Mouse (Mus musculus) myocyte (in vitro differentiated cells): ENCODE measurements around the gene Smc6. TPM values are rescaled to one million over a fixed set of nuclear protein-coding genes. Genes with fewer than 3 reads are reported as not detected.

Source experiments
- H3K27me3 ChIP-seq: one replicate; pipeline ENCODE4 v1.6.1; 2011; ENCODE audit not compliant: control insufficient read depth, insufficient read depth, insufficient read length
- H3K36me3 ChIP-seq: one replicate; pipeline ENCODE4 v1.6.1; 2011; ENCODE audit not compliant: control insufficient read depth, insufficient read depth
- H3K4me2 ChIP-seq: one replicate; pipeline ENCODE4 v1.6.1; 2011; ENCODE audit warnings: low read depth, control low read depth
- H3K4me3 ChIP-seq: one replicate; pipeline ENCODE4 v1.5.1; 2011; ENCODE audit warnings: mild to moderate bottlenecking, control low read depth, moderate library complexity
- H3K79me2 ChIP-seq: one replicate; pipeline ENCODE4 v1.6.1; 2011; ENCODE audit not compliant: control insufficient read depth, insufficient read depth
- H3ac ChIP-seq: one replicate; pipeline ENCODE4 v1.6.1; 2011; ENCODE audit not compliant: control insufficient read depth, insufficient read length
- CEBPB ChIP-seq: IDR thresholded peaks from 2 replicates; pipeline ENCODE4 v1.6.1; 2011; ENCODE audit warnings: mild to moderate bottlenecking, moderate library complexity; ENCODE audit not compliant: poor library complexity, insufficient read depth, severe bottlenecking
- E2F4 ChIP-seq: IDR thresholded peaks from one replicate; pipeline ENCODE4 v1.6.1; 2011; ENCODE audit warnings: mild to moderate bottlenecking, control low read depth, moderate library complexity; ENCODE audit not compliant: insufficient read depth
- MAX ChIP-seq: IDR thresholded peaks from one replicate; pipeline ENCODE4 v1.6.1; 2011; ENCODE audit warnings: low read depth, mild to moderate bottlenecking, control low read depth
- MYOD1 ChIP-seq, 3 experiments: IDR thresholded peaks; one replicate each; pipeline ENCODE4 v1.6.1; 2011; ENCODE audit warnings: control low read depth in 2 of 3, low read depth in 2 of 3, mild to moderate bottlenecking in 2 of 3, moderate library complexity in 1 of 3; ENCODE audit not compliant: insufficient read length in 2 of 3, control insufficient read depth in 1 of 3
- MYOG ChIP-seq, 3 experiments: IDR thresholded peaks; one replicate each; pipeline ENCODE4 v1.6.1; 2011; ENCODE audit warnings: control low read depth in 2 of 3, low read depth in 2 of 3, mild to moderate bottlenecking in 2 of 3; ENCODE audit not compliant: insufficient read length in 2 of 3, control insufficient read depth in 1 of 3, insufficient read depth in 1 of 3
- POLR2A ChIP-seq: IDR thresholded peaks from one replicate; pipeline ENCODE4 v1.6.1; 2011; ENCODE audit warnings: low read depth, mild to moderate bottlenecking, control low read depth, moderate library complexity; ENCODE audit not compliant: insufficient read length
- POLR2AphosphoS2 ChIP-seq: IDR thresholded peaks from one replicate; pipeline ENCODE4 v1.6.1; 2011; ENCODE audit warnings: low read depth, control low read depth; ENCODE audit not compliant: insufficient read length
- REST ChIP-seq: IDR thresholded peaks from one replicate; pipeline ENCODE4 v1.6.1; 2011; ENCODE audit warnings: mild to moderate bottlenecking, control low read depth, moderate library complexity; ENCODE audit not compliant: insufficient read depth, insufficient read length
- SRF ChIP-seq: IDR thresholded peaks from one replicate; pipeline ENCODE4 v1.6.1; 2011; ENCODE audit warnings: low read depth; ENCODE audit not compliant: control insufficient read depth, insufficient read length
- TCF12 ChIP-seq: IDR thresholded peaks from one replicate; pipeline ENCODE4 v1.6.1; 2011; ENCODE audit warnings: mild to moderate bottlenecking, control low read depth; ENCODE audit not compliant: poor library complexity, insufficient read depth, severe bottlenecking
- TCF3 ChIP-seq: IDR thresholded peaks from one replicate; pipeline ENCODE4 v1.6.1; 2011; ENCODE audit warnings: low read depth, control low read depth; ENCODE audit not compliant: insufficient read length
- USF1 ChIP-seq: IDR thresholded peaks from one replicate; pipeline ENCODE4 v1.6.1; 2011; ENCODE audit warnings: low read depth, mild to moderate bottlenecking, control low read depth, moderate library complexity
- polyA plus RNA-seq: library from polyadenylated mRNA; unstranded; fragments of >200 nt; fragmentation: generic; extraction: Trizol; gene quantifications from one replicate; pipeline ENCODE4 v1.2.1, GENCODE M21; 2012; ENCODE audit warnings: missing spikeins

Smc6 gene
- polyA plus RNA-seq, 1 experiment: 11.2 TPM

DNA sequence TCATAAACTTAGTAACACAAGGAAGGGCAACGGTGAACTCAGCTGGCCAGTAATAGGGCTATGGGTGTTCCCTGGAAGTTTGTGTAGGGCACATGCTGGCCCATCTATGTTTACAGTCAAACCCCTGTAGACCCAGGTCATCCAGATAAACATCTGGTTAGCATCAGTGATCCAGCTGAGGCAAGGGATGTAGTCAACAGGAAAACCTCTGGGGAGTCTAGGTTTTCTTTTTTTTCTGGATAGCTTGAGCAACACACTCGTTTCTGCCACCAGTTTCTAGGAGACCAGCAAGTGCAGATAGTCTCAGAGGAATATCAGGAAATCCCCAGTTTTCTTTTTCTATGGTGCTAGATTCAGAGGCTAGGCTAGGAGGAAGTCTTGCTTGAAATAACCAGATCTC is 80.3 kb downstream of the Smc6 start:
- H3K36me3 ChIP-seq: no peaks in the 10 kb centered on the region
- H3K4me2 ChIP-seq: no peak overlapping the region
- H3K27me3 ChIP-seq: no peaks in the 10 kb centered on the region
- TF ChIP-seq REST (no peak), E2F4 (no peak), MYOG (IDR thresholded peaks at IDR 0.05; ENCODE audit: control insufficient read depth in 1 of 3, insufficient read depth in 1 of 3, insufficient read length in 2 of 3, low read depth in 2 of 3) (no peak), TCF12 (no peak), SRF (no peak), USF1 (no peak), MYOD1 (IDR thresholded peaks at IDR 0.05; ENCODE audit: control insufficient read depth in 1 of 3, insufficient read length in 2 of 3, low read depth in 2 of 3) (no peak), CEBPB (no peak), TCF3 (no peak)
- no peaks in the 10 kb centered on the region for H3K79me2 ChIP-seq
- H3ac ChIP-seq: no peak overlapping the region
- no peak overlapping the region for H3K4me3 ChIP-seq

DNA sequence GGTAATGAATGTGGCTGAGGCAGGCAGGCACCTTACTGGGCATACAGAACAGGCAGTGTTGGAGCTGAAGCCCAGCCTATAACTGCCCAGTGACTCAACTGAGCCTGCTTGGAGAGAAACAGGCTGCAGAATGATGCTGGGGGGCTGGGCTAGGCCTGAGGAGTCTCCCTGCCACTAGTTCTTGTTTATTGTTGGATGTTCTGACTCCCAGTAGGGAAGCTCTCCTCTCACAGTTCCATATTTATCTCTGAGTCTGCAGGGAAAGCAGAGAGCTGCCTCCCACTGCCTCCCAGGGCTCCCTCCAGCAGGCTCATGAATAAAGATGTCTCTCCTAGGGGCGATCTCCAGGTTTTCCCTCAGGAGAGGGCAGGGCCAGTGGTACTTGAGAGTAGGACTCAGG is 82.7 kb downstream of the Smc6 start:
- TF ChIP-seq E2F4 (no peak), MYOD1 (IDR thresholded peaks at IDR 0.05; ENCODE audit: control insufficient read depth in 1 of 3, insufficient read length in 2 of 3, low read depth in 2 of 3) (no peak), POLR2A (no peak), CEBPB (no peak), TCF3 (no peak), SRF (no peak), POLR2AphosphoS2 (no peak), MYOG (IDR thresholded peaks at IDR 0.05; ENCODE audit: control insufficient read depth in 1 of 3, insufficient read depth in 1 of 3, insufficient read length in 2 of 3, low read depth in 2 of 3) (no peak), USF1 (no peak), REST (no peak), TCF12 (no peak), MAX (no peak)
- no peak overlapping the region for H3K4me3 ChIP-seq
- no peaks in the 10 kb centered on the region for H3K27me3 ChIP-seq
- no peaks in the 10 kb centered on the region for H3K36me3 ChIP-seq
- no peak overlapping the region for H3K4me2 ChIP-seq
- H3K79me2 ChIP-seq: no peaks in the 10 kb centered on the region
- H3ac ChIP-seq: no peak overlapping the region

DNA sequence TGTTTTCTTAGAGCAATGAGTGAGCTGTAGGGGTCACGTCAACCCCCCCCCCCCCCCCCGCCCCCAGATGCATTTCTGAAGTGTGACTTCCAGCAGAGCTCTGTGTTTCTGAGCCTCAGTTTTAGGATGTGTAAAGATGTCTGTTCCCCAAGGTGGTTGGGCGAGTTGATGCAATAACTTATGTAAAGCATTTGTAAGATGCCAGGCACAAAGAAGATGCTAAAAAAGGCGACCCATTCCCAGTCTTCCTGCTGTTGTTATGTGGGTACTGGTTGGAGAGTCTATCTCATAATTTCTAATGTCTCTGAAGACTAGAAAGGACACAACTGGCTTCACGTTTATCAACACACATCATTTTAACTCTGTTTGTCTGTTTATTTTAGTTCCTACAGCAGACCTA is 84.2 kb downstream of the Smc6 start:
- TF ChIP-seq MYOD1 (IDR thresholded peaks at IDR 0.05; ENCODE audit: control insufficient read depth in 1 of 3, insufficient read length in 2 of 3, low read depth in 2 of 3): no peak
- TF ChIP-seq MAX: no peak
- TF ChIP-seq USF1: no peak
- TF ChIP-seq POLR2A: no peak
- TF ChIP-seq TCF3: no peak
- TF ChIP-seq E2F4: no peak
- TF ChIP-seq MYOG (IDR thresholded peaks at IDR 0.05; ENCODE audit: control insufficient read depth in 1 of 3, insufficient read depth in 1 of 3, insufficient read length in 2 of 3, low read depth in 2 of 3): no peak
- no peak for TF ChIP-seq REST
- no peak for TF ChIP-seq SRF
- no peak for TF ChIP-seq CEBPB
- TF ChIP-seq POLR2AphosphoS2: no peak
- TF ChIP-seq TCF12: no peak
- Histone ChIP-seq H3K4me2 (no peak overlapping the region), H3K4me3 (no peak overlapping the region), H3K36me3 (no peaks in the 10 kb centered on the region), H3K27me3 (no peaks in the 10 kb centered on the region), H3ac (no peak overlapping the region), H3K79me2 (no peaks in the 10 kb centered on the region)

DNA sequence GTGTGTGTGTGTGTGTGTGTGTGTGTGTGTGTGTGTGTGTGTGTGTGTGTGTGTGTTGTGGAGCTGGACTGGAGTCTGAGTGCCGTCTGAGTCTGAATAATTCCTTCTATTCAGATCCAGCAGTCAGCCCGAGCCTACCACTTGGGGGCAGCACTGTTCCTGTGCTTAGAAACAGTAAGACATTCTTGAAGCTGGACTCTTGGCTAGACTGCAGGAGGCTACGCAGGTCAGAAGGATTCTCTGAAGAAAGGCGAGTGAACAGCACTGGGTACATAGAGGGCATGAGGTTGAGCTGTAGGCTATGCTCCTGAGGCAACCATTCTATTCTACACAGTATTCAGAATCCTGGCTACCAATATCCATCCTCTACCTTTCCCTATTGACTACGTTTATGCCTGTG is 85.2 kb downstream of the Smc6 start:
- Histone ChIP-seq H3K79me2 (no peaks in the 10 kb centered on the region), H3K27me3 (no peaks in the 10 kb centered on the region), H3K4me2 (no peak overlapping the region), H3K4me3 (no peak overlapping the region), H3ac (no peak overlapping the region), H3K36me3 (no peaks in the 10 kb centered on the region)
- TF ChIP-seq TCF3: no peak
- no peak for TF ChIP-seq MYOG (IDR thresholded peaks at IDR 0.05; ENCODE audit: control insufficient read depth in 1 of 3, insufficient read depth in 1 of 3, insufficient read length in 2 of 3, low read depth in 2 of 3)
- TF ChIP-seq SRF: no peak
- TF ChIP-seq CEBPB: no peak
- no peak for TF ChIP-seq POLR2AphosphoS2
- TF ChIP-seq USF1: no peak
- TF ChIP-seq REST: no peak
- TF ChIP-seq TCF12: no peak
- TF ChIP-seq MYOD1 (IDR thresholded peaks at IDR 0.05; ENCODE audit: control insufficient read depth in 1 of 3, insufficient read length in 2 of 3, low read depth in 2 of 3): no peak
- TF ChIP-seq MAX: no peak
- TF ChIP-seq POLR2A: no peak
- TF ChIP-seq E2F4: no peak

DNA sequence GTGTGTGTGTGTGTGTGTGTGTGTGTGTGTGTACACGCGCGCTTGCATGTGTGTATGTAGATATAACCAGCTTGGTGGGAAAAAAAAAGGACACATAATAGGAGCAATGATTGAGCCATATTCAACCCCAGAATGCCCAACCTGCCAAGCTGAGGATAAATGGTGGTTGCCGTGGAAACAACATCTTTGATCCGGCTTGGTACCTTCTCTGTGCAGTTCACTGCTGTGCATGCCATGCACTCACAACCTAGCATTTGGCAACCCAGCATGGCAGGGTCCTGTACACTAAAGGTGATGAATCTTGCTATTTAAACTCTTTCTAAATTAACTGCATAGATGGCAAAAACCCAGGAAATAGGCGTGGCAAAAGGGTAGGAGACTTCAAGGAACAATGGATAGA is 96.7 kb downstream of the Smc6 start:
- no peak for TF ChIP-seq TCF12
- no peak for TF ChIP-seq POLR2AphosphoS2
- TF ChIP-seq POLR2A: no peak
- TF ChIP-seq MAX: no peak
- TF ChIP-seq MYOG (IDR thresholded peaks at IDR 0.05; ENCODE audit: control insufficient read depth in 1 of 3, insufficient read depth in 1 of 3, insufficient read length in 2 of 3, low read depth in 2 of 3): no peak
- no peak overlapping the region for H3K4me3 ChIP-seq
- no peaks in the 10 kb centered on the region for H3K79me2 ChIP-seq
- H3K27me3 ChIP-seq: no peaks in the 10 kb centered on the region
- no peak overlapping the region for H3ac ChIP-seq
- no peaks in the 10 kb centered on the region for H3K36me3 ChIP-seq
- no peak overlapping the region for H3K4me2 ChIP-seq
